ENCODE assay signal across 10 mouse cellular contexts in the genomic region with DNA sequence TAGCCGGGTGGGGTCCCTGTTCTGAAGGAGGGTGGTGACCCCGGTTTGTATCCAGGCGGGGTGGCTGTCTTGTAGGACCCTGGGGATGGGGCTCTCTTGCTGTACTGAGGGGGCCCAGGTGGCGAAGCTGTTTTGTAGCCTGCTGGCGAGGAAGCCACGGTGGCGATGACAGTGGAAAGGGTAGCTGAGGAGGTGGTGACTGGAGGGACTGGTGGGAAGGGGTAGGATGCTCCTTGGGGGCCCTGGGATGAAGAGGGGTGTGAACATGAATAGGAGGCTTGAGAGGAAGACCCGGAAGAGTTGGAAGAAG. TPM values are rescaled to one million over a fixed set of nuclear protein-coding genes. Genes with fewer than 3 reads are reported as not detected.
DNase-seq lines count a peak whose midpoint lies in the region; ATAC-seq and TF ChIP-seq lines count a peak whose summit lies in the region.
"Had no signal": no experiment of that assay in that cellular context is flagged by ENCODE, and none has a peak within 500 bp of the region (broad histone marks: within the 10 kb centered on the region; RNA-seq: fewer than 3 reads in every experiment).

No protein-coding gene starts in this region.

- TF ChIP-seq EP300 in MEL (IDR thresholded peaks at IDR 0.05; ENCODE audit: low read depth in 1 of 2, low read length in 2 of 2): no peak
- TF ChIP-seq EP300 in liver, postnatal 0 days (IDR thresholded peaks at IDR 0.05; ENCODE audit: low read depth): no peak

- H3K36me3 ChIP-seq in heart, embryonic 16.5 days (ENCODE audit: control insufficient read depth, insufficient read depth): peaks cover 21% of the 10 kb centered on the region
- H3K36me3 ChIP-seq in MEL (ENCODE audit: control insufficient read depth in 1 of 2, insufficient read depth in 2 of 2, low read length in 2 of 2): peaks cover 0 to 4% of the 10 kb centered on the region in 2 experiments; a peak in 2 of 4 replicates
- peaks cover 56% of the 10 kb centered on the region for H3K36me3 ChIP-seq in forebrain, postnatal 0 days (ENCODE audit: insufficient read depth)
- peaks cover 9% of the 10 kb centered on the region for H3K36me3 ChIP-seq in liver, postnatal 0 days (replicated peaks; ENCODE audit: insufficient read depth, low read length)

- H3K79me2 ChIP-seq in MEL (ENCODE audit: control insufficient read depth, insufficient read depth, low read length, poor library complexity): peaks cover 1% of the 10 kb centered on the region; the same call in 1 of the 2 replicates

- WGBS in heart, embryonic 16.5 days: 23% methylated on average over 8 of the region's 8 CpGs
- WGBS in forebrain, postnatal 0 days: 18% methylated on average over 8 of the region's 8 CpGs
- 27% methylated on average over 8 of the region's 8 CpGs for WGBS in liver, postnatal 0 days (ENCODE audit: insufficient replicate concordance)

- H3K9me3 ChIP-seq in heart, embryonic 16.5 days (replicated peaks; ENCODE audit: control insufficient read depth, low read length): no peaks in the 10 kb centered on the region
- H3K9me3 ChIP-seq in MEL (replicated peaks; ENCODE audit: insufficient read depth, low read length): no peaks in the 10 kb centered on the region
- H3K9me3 ChIP-seq in forebrain, postnatal 0 days (ENCODE audit: low read length): no peaks in the 10 kb centered on the region
- no peaks in the 10 kb centered on the region for H3K9me3 ChIP-seq in liver, postnatal 0 days (ENCODE audit: low read length)

- no peak for TF ChIP-seq POLR2A in MEL (IDR thresholded peaks at IDR 0.05; ENCODE audit: control insufficient read depth in 1 of 2, insufficient read depth in 1 of 2, low read depth in 1 of 2, low read length in 2 of 2, poor library complexity in 1 of 2)

- peak overlapping the region; percentile 66 for H3K4me3 ChIP-seq in heart, embryonic 16.5 days (ENCODE audit: low read length)
- peak overlapping the region; percentile 50 to 57 for H3K4me3 ChIP-seq in MEL (ENCODE audit: control insufficient read depth in 1 of 2, insufficient read depth in 1 of 2, low read depth in 2 of 2, low read length in 2 of 2)
- H3K4me3 ChIP-seq in forebrain, postnatal 0 days (ENCODE audit: low read depth, low read length): peak overlapping the region; percentile 61
- peak overlapping the region; percentile 63 for H3K4me3 ChIP-seq in liver, postnatal 0 days (ENCODE audit: low read depth, low read length)

- no peak overlapping the region; the same call in 1 of the 2 replicates for H3K27ac ChIP-seq in heart, embryonic 16.5 days (ENCODE audit: low read length)
- no peak overlapping the region for H3K27ac ChIP-seq in MEL (ENCODE audit: control insufficient read depth, low read depth, low read length)
- H3K27ac ChIP-seq in forebrain, postnatal 0 days (ENCODE audit: low read depth, low read length): peak overlapping the region; percentile 89
- H3K27ac ChIP-seq in liver, postnatal 0 days (ENCODE audit: low read depth): peak overlapping the region; percentile 91

- peaks cover 15% of the 10 kb centered on the region for H3K4me1 ChIP-seq in heart, embryonic 16.5 days (ENCODE audit: control insufficient read depth, insufficient read depth, low read length)
- peaks cover 0 to 4% of the 10 kb centered on the region in 2 experiments; a peak in 1 of 4 replicates for H3K4me1 ChIP-seq in MEL (ENCODE audit: control insufficient read depth in 1 of 2, insufficient read depth in 2 of 2, low read length in 2 of 2)
- H3K4me1 ChIP-seq in forebrain, postnatal 0 days (ENCODE audit: insufficient read depth): no peaks in the 10 kb centered on the region
- H3K4me1 ChIP-seq in liver, postnatal 0 days (ENCODE audit: insufficient read depth): peaks cover 22% of the 10 kb centered on the region

- H3K4me2 ChIP-seq in heart, embryonic 16.5 days (ENCODE audit: low read depth, low read length): peak overlapping the region; percentile 94
- H3K4me2 ChIP-seq in forebrain, postnatal 0 days (ENCODE audit: low read depth): peak overlapping the region; percentile 100
- H3K4me2 ChIP-seq in liver, postnatal 0 days (ENCODE audit: low read depth, low read length): peak overlapping the region; percentile 96

- no peak for ATAC-seq in heart, embryonic 16.5 days (replicated peaks; ENCODE audit: extremely low read depth, insufficient read depth, low FRiP score)
- ATAC-seq in forebrain, postnatal 0 days: no peak
- no peak for ATAC-seq in liver, postnatal 0 days
- ATAC-seq in CD4-positive, CD25-positive, alpha-beta regulatory T cell, adult 4 months: no peak

- no peak for TF ChIP-seq CTCF in MEL (IDR thresholded peaks at IDR 0.05 in 2 of 3, conservative IDR thresholded peaks at IDR 0.05 in 1 of 3; ENCODE audit: control insufficient read depth in 1 of 3, insufficient read depth in 1 of 3, low read depth in 2 of 3, low read length in 3 of 3, poor library complexity in 1 of 3, severe bottlenecking in 1 of 3)
- no peak for TF ChIP-seq CTCF in forebrain, postnatal 0 days (IDR thresholded peaks at IDR 0.05; ENCODE audit: low read depth)
- TF ChIP-seq CTCF in liver, postnatal 0 days (IDR thresholded peaks at IDR 0.05; ENCODE audit: low read depth): no peak

- TF ChIP-seq RAD21 in MEL (IDR thresholded peaks at IDR 0.05; ENCODE audit: low read depth, low read length): no peak

- no peaks in the 10 kb centered on the region for H3K27me3 ChIP-seq in heart, embryonic 16.5 days (ENCODE audit: control insufficient read depth, insufficient read depth, low read length)
- no peaks in the 10 kb centered on the region for H3K27me3 ChIP-seq in MEL (ENCODE audit: control insufficient read depth in 1 of 2, insufficient read depth in 2 of 2, low read length in 2 of 2)
- no peaks in the 10 kb centered on the region for H3K27me3 ChIP-seq in forebrain, postnatal 0 days (ENCODE audit: insufficient read depth, low read length)
- H3K27me3 ChIP-seq in liver, postnatal 0 days (ENCODE audit: insufficient read depth, low read length): no peaks in the 10 kb centered on the region
- H3K27me3 ChIP-seq: Patski had no signal

- intact Hi-C loops in heart, postnatal 36 days (cut with DNase I): no loop called here

- no peak for DNase-seq in heart, postnatal 36 days
- no peak for DNase-seq in MEL (ENCODE audit: low read depth, low spot score)
- DNase-seq in forebrain, postnatal 0 days: no peak
- no peak for DNase-seq in liver, postnatal 0 days
- no peak for DNase-seq in right cerebral cortex, postnatal 14 days
- DNase-seq in left cerebral cortex, adult 8-10 months (ENCODE audit: low spot score in 2 of 2): no peak

- H3K9ac ChIP-seq in heart, embryonic 16.5 days (ENCODE audit: low read length): peak overlapping the region; percentile 91
- peak overlapping the region; percentile 80 for H3K9ac ChIP-seq in MEL (ENCODE audit: control insufficient read depth, low read depth, low read length, poor library complexity, severe bottlenecking)
- peak overlapping the region; percentile 83 for H3K9ac ChIP-seq in forebrain, postnatal 0 days
- peak overlapping the region; percentile 82 for H3K9ac ChIP-seq in liver, postnatal 0 days (replicated peaks)

RNA-seq across cellular contexts. Expression of gene Grcc10, which starts 5.1 kb away (rescaled TPM):
- polyA plus RNA-seq in heart, embryonic 16.5 days (2015; fragmentation: Nextera tagmentation; extraction: Ambion mirVana): 429 and 447 TPM in 2 replicates
- 100 to 1,000 TPM; 285 to 321 TPM for total RNA-seq in heart, postnatal 36 days (2021)
- total RNA-seq in MEL (2012; rRNA removed): 41.9 and 57.4 TPM in 2 replicates
- 10 to 100 TPM in 1 of 2 experiments, not detected in 1; 62.9 TPM for polyA plus RNA-seq in MEL (2012; ENCODE audit: insufficient read depth in 1 of 2, insufficient read length in 2 of 2, low read depth in 1 of 2, low replicate concordance in 2 of 2, missing spikeins in 1 of 2)
- total RNA-seq in forebrain, postnatal 0 days (2014; rRNA removed): 257 and 314 TPM in 2 replicates
- polyA plus RNA-seq in forebrain, postnatal 0 days (2015; fragmentation: Nextera tagmentation; extraction: Ambion mirVana): 699 and 862 TPM in 2 replicates
- 148 and 157 TPM in 2 replicates for polyA plus RNA-seq in liver, postnatal 0 days (2015; fragmentation: Nextera tagmentation; extraction: Ambion mirVana)
- total RNA-seq in left cerebral cortex, adult 8-10 months (2022): 100 to 1,000 TPM; 301 to 323 (median 310) TPM
- polyA plus RNA-seq in CD4-positive, CD25-positive, alpha-beta regulatory T cell, adult 4 months (2017; shearing (Covaris generic)): 100 to 1,000 TPM; 509 to 554 TPM

RNA-seq across cellular contexts. Expression of gene Ptpn6, which starts 7.7 kb away (rescaled TPM):
- 14.6 and 31.3 TPM in 2 replicates for polyA plus RNA-seq in heart, embryonic 16.5 days (2015; fragmentation: Nextera tagmentation; extraction: Ambion mirVana)
- total RNA-seq in heart, postnatal 36 days (2021): 1 to 10 TPM; 2.9 to 4.2 TPM
- total RNA-seq in MEL (2012; rRNA removed): 74.1 and 91.9 TPM in 2 replicates
- polyA plus RNA-seq in MEL (2012; ENCODE audit: insufficient read depth in 1 of 2, insufficient read length in 2 of 2, low read depth in 1 of 2, low replicate concordance in 2 of 2, missing spikeins in 1 of 2): 100 to 1,000 TPM in 1 of 2 experiments, not detected in 1; 184 TPM
- 2.2 and 2.9 TPM in 2 replicates for total RNA-seq in forebrain, postnatal 0 days (2014; rRNA removed)
- polyA plus RNA-seq in forebrain, postnatal 0 days (2015; fragmentation: Nextera tagmentation; extraction: Ambion mirVana): 3.6 and 3.8 TPM in 2 replicates
- 39.2 and 45.1 TPM in 2 replicates for polyA plus RNA-seq in liver, postnatal 0 days (2015; fragmentation: Nextera tagmentation; extraction: Ambion mirVana)
- total RNA-seq in left cerebral cortex, adult 8-10 months (2022): 10 to 100 TPM in 2 of 4 experiments, 1 to 10 TPM in 2; 2.3 to 15.0 (median 7.9) TPM
- 100 to 1,000 TPM; 187 to 310 TPM for polyA plus RNA-seq in CD4-positive, CD25-positive, alpha-beta regulatory T cell, adult 4 months (2017; shearing (Covaris generic))

RNA-seq across cellular contexts. Expression of gene Gm45234, which starts 9.6 kb away (rescaled TPM):
- not detected in 2 replicates for polyA plus RNA-seq in heart, embryonic 16.5 days (2015; fragmentation: Nextera tagmentation; extraction: Ambion mirVana)
- total RNA-seq in heart, postnatal 36 days (2021): under 1 TPM in 1 of 2 experiments, not detected in 1; 0.41 TPM
- not detected in 2 replicates for total RNA-seq in MEL (2012; rRNA removed)
- polyA plus RNA-seq in MEL (2012; ENCODE audit: insufficient read depth in 1 of 2, insufficient read length in 2 of 2, low read depth in 1 of 2, low replicate concordance in 2 of 2, missing spikeins in 1 of 2): under 1 TPM in 1 of 2 experiments, not detected in 1; 0.15 TPM
- not detected in 2 replicates for total RNA-seq in forebrain, postnatal 0 days (2014; rRNA removed)
- polyA plus RNA-seq in forebrain, postnatal 0 days (2015; fragmentation: Nextera tagmentation; extraction: Ambion mirVana): 0.11 TPM in 1 of 2 replicates, not detected in the other
- not detected in 2 replicates for polyA plus RNA-seq in liver, postnatal 0 days (2015; fragmentation: Nextera tagmentation; extraction: Ambion mirVana)
- not detected for total RNA-seq in left cerebral cortex, adult 8-10 months (2022)
- under 1 TPM in 1 of 2 experiments, not detected in 1; 0.36 TPM for polyA plus RNA-seq in CD4-positive, CD25-positive, alpha-beta regulatory T cell, adult 4 months (2017; shearing (Covaris generic))
- polyA plus RNA-seq: frontal cortex, adult 2 months had no signal

RNA-seq across cellular contexts. Expression of gene Atn1, which starts 10.1 kb away (rescaled TPM):
- 9.4 and 10.4 TPM in 2 replicates for polyA plus RNA-seq in heart, embryonic 16.5 days (2015; fragmentation: Nextera tagmentation; extraction: Ambion mirVana)
- 10 to 100 TPM; 41.0 to 46.4 TPM for total RNA-seq in heart, postnatal 36 days (2021)
- total RNA-seq in MEL (2012; rRNA removed): 1.6 and 1.7 TPM in 2 replicates
- 10 to 100 TPM in 1 of 2 experiments, not detected in 1; 43.2 TPM for polyA plus RNA-seq in MEL (2012; ENCODE audit: insufficient read depth in 1 of 2, insufficient read length in 2 of 2, low read depth in 1 of 2, low replicate concordance in 2 of 2, missing spikeins in 1 of 2)
- total RNA-seq in forebrain, postnatal 0 days (2014; rRNA removed): 15.0 and 16.7 TPM in 2 replicates
- polyA plus RNA-seq in forebrain, postnatal 0 days (2015; fragmentation: Nextera tagmentation; extraction: Ambion mirVana): 19.3 and 24.2 TPM in 2 replicates
- 1.8 and 1.9 TPM in 2 replicates for polyA plus RNA-seq in liver, postnatal 0 days (2015; fragmentation: Nextera tagmentation; extraction: Ambion mirVana)
- total RNA-seq in left cerebral cortex, adult 8-10 months (2022): 100 to 1,000 TPM; 146 to 166 (median 159) TPM
- polyA plus RNA-seq in CD4-positive, CD25-positive, alpha-beta regulatory T cell, adult 4 months (2017; shearing (Covaris generic)): 1 to 10 TPM; 4.4 to 4.8 TPM

RNA-seq across cellular contexts. Expression of gene Eno2, which starts 23.2 kb away (rescaled TPM):
- polyA plus RNA-seq in heart, embryonic 16.5 days (2015; fragmentation: Nextera tagmentation; extraction: Ambion mirVana): 3.7 and 4.3 TPM in 2 replicates
- 1 to 10 TPM; 2.2 to 2.9 TPM for total RNA-seq in heart, postnatal 36 days (2021)
- total RNA-seq in MEL (2012; rRNA removed): 3.2 and 5.5 TPM in 2 replicates
- polyA plus RNA-seq in MEL (2012; ENCODE audit: insufficient read depth in 1 of 2, insufficient read length in 2 of 2, low read depth in 1 of 2, low replicate concordance in 2 of 2, missing spikeins in 1 of 2): 10 to 100 TPM in 1 of 2 experiments, not detected in 1; 12.5 TPM
- 130 and 148 TPM in 2 replicates for total RNA-seq in forebrain, postnatal 0 days (2014; rRNA removed)
- 88.5 and 113 TPM in 2 replicates for polyA plus RNA-seq in forebrain, postnatal 0 days (2015; fragmentation: Nextera tagmentation; extraction: Ambion mirVana)
- 0.20 and 0.27 TPM in 2 replicates for polyA plus RNA-seq in liver, postnatal 0 days (2015; fragmentation: Nextera tagmentation; extraction: Ambion mirVana)
- total RNA-seq in left cerebral cortex, adult 8-10 months (2022): 1,000 to 10,000 TPM; 1,117 to 1,267 (median 1,165) TPM
- polyA plus RNA-seq in CD4-positive, CD25-positive, alpha-beta regulatory T cell, adult 4 months (2017; shearing (Covaris generic)): 1 to 10 TPM; 3.0 to 9.9 TPM

Comparison
In these comparisons a context has a peak if more than half of its experiments do, and no peak if none do; other contexts are left out.
1. H3K27ac ChIP-seq: peak in forebrain, postnatal 0 days (single experiment) and liver, postnatal 0 days (single experiment); none in heart, embryonic 16.5 days (single experiment) and MEL (single experiment).
2. Peak in every context shown above with its lines, with median percentiles within 50 percentile points of each other: H3K4me2 ChIP-seq, H3K4me3 ChIP-seq and H3K9ac ChIP-seq.